Mouse (Mus musculus) spleen, adult 2 months (tissue): ENCODE results near the gene Acsm5.

Source experiments
- CTCF ChIP-seq: fragments of 200-500 bp; IDR thresholded peaks from 2 replicates; pipeline ENCODE4 v1.5.1; 2011; ENCODE audit warnings: mild to moderate bottlenecking, inconsistent platforms; ENCODE audit not compliant: insufficient read depth, insufficient read length, insufficient replicate concordance; ENCODE audit errors: extremely low read depth
- POLR2A ChIP-seq: fragments of 200-500 bp; IDR thresholded peaks from 2 replicates; pipeline ENCODE4 v1.6.1; 2011; ENCODE audit warnings: low read depth, low read length, inconsistent platforms

- no peak for TF ChIP-seq CTCF
- no peak for TF ChIP-seq POLR2A
Observed at GRCm38 (mm10) chr7:119527135-119527534, 7.9 kb downstream of the Acsm5 start.
